Comparison of ENCODE assay signal across 8 mouse cellular contexts in genomic region chr19:22940487-22940886, GRCm38 (mm10).
DNase-seq lines count a peak whose midpoint lies in the region; ATAC-seq and TF ChIP-seq lines count a peak whose summit lies in the region.

No protein-coding gene starts in this region.

- H3K36me3 ChIP-seq in embryonic facial prominence, embryonic 11.5 days (replicated peaks; ENCODE audit: control insufficient read depth, insufficient read depth, low read depth, low read length) = no peaks in the 10 kb centered on the region
- no peaks in the 10 kb centered on the region for H3K36me3 ChIP-seq in heart, embryonic 10.5 days
- no peaks in the 10 kb centered on the region for H3K36me3 ChIP-seq in lung, postnatal 0 days (ENCODE audit: insufficient read depth, low read length)

- 52% methylated on average over 5 of the region's 5 CpGs for WGBS in embryonic facial prominence, embryonic 11.5 days
- WGBS in heart, embryonic 10.5 days = 39% methylated on average over 5 of the region's 5 CpGs
- 30% methylated on average over 5 of the region's 5 CpGs for WGBS in lung, postnatal 0 days

- TF ChIP-seq EP300 in lung, postnatal 0 days (IDR thresholded peaks at IDR 0.05) = no peak

- peak; percentile 87 for TF ChIP-seq CTCF in lung, postnatal 0 days (IDR thresholded peaks at IDR 0.05)

- peak; percentile 89 for DNase-seq in 3T3-L1 (ENCODE audit: low read depth, low spot score)
- peak; percentile 79 for DNase-seq in adrenal gland, adult 2 months
- peak; percentile 47 for DNase-seq in embryonic facial prominence, embryonic 11.5 days (ENCODE audit: low spot score)
- DNase-seq in heart, embryonic 10.5 days (ENCODE audit: low spot score) = peak; percentile 74
- DNase-seq in kidney, postnatal 25 days = peak; percentile 80 to 91
- peak; percentile 86 for DNase-seq in lung, postnatal 0 days (ENCODE audit: low spot score)
- DNase-seq in right cerebral cortex, postnatal 14 days = peak; percentile 68
- no peak for DNase-seq in spleen, adult 12 weeks (ENCODE audit: low spot score)

- no peaks in the 10 kb centered on the region for H3K4me1 ChIP-seq in embryonic facial prominence, embryonic 11.5 days (ENCODE audit: control insufficient read depth, insufficient read depth, low read length)
- 0 out of 2 replicates have a peak, but pooled peaks cover 8% of the 10 kb centered on the region for H3K4me1 ChIP-seq in heart, embryonic 10.5 days
- 0 out of 2 replicates have a peak, but pooled peaks cover 3% of the 10 kb centered on the region for H3K4me1 ChIP-seq in lung, postnatal 0 days (ENCODE audit: insufficient read depth, low read depth, low read length)

- H3K4me2 ChIP-seq in embryonic facial prominence, embryonic 11.5 days (ENCODE audit: low read depth, low read length) = no peak overlapping the region
- no peak overlapping the region for H3K4me2 ChIP-seq in lung, postnatal 0 days (replicated peaks; ENCODE audit: low read depth, low read length)

- H3K9ac ChIP-seq in embryonic facial prominence, embryonic 11.5 days (replicated peaks; ENCODE audit: low read length) = no peak overlapping the region
- no peak overlapping the region for H3K9ac ChIP-seq in lung, postnatal 0 days (replicated peaks; ENCODE audit: low read depth)

- no peaks in the 10 kb centered on the region for H3K9me3 ChIP-seq in embryonic facial prominence, embryonic 11.5 days (replicated peaks; ENCODE audit: control insufficient read depth, low read length)
- H3K9me3 ChIP-seq in heart, embryonic 10.5 days = no peaks in the 10 kb centered on the region
- no peaks in the 10 kb centered on the region for H3K9me3 ChIP-seq in lung, postnatal 0 days (ENCODE audit: low read length)

- H3K27me3 ChIP-seq in embryonic facial prominence, embryonic 11.5 days (ENCODE audit: control insufficient read depth, insufficient read depth, low read length) = no peaks in the 10 kb centered on the region
- no peaks in the 10 kb centered on the region for H3K27me3 ChIP-seq in heart, embryonic 10.5 days (ENCODE audit: insufficient read depth, poor library complexity, severe bottlenecking)
- H3K27me3 ChIP-seq in lung, postnatal 0 days (replicated peaks; ENCODE audit: insufficient read depth, low read length) = no peaks in the 10 kb centered on the region

- no peak overlapping the region for H3K4me3 ChIP-seq in embryonic facial prominence, embryonic 11.5 days (ENCODE audit: low read depth, low read length)
- H3K4me3 ChIP-seq in heart, embryonic 10.5 days = no peak overlapping the region
- no peak overlapping the region for H3K4me3 ChIP-seq in lung, postnatal 0 days (ENCODE audit: low read depth, low read length)

- H3K27ac ChIP-seq in embryonic facial prominence, embryonic 11.5 days (replicated peaks; ENCODE audit: low read depth, low read length) = no peak overlapping the region
- no peak overlapping the region for H3K27ac ChIP-seq in heart, embryonic 10.5 days
- 0 out of 2 replicates have a peak overlapping the region, but pooled peaks have one; percentile 32 for H3K27ac ChIP-seq in lung, postnatal 0 days (ENCODE audit: low read length)

- ATAC-seq in embryonic facial prominence, embryonic 11.5 days (replicated peaks; ENCODE audit: insufficient number of reproducible peaks, low FRiP score, low TSS enrichment, low read depth) = no peak
- ATAC-seq in lung, postnatal 0 days = peak; percentile 93
